ENCODE assay signal across 25 mouse cellular contexts in genomic region chr13:31076541-31076940, GRCm38 (mm10).
DNase-seq lines count a peak whose midpoint lies in the region; ATAC-seq lines count a peak whose summit lies in the region.
"Had no signal": no experiment of that assay in that cellular context is flagged by ENCODE, and none has a peak within 500 bp of the region (broad histone marks: within the 10 kb centered on the region; RNA-seq: fewer than 3 reads in every experiment).

No protein-coding gene starts in this region.

- no peak overlapping the region for H3K4me3 ChIP-seq in lung, embryonic 15.5 days
- H3K4me3 ChIP-seq: erythroblast, embryonic 14.5 days; heart, embryonic 10.5 days; heart, embryonic 15.5 days; kidney, embryonic 15.5 days; limb, embryonic 12.5 days; myocyte; neural tube, embryonic 12.5 days had no signal

- no peak overlapping the region for H3K9ac ChIP-seq in lung, embryonic 15.5 days
- H3K9ac ChIP-seq: forebrain, postnatal 0 days; heart, embryonic 15.5 days; kidney, embryonic 15.5 days; limb, embryonic 12.5 days; neural tube, embryonic 12.5 days had no signal

- peaks cover 17% of the 10 kb centered on the region; the same call in 1 of the 2 replicates for H3K4me1 ChIP-seq in lung, embryonic 15.5 days
- H3K4me1 ChIP-seq: heart, embryonic 10.5 days; heart, embryonic 15.5 days; kidney, embryonic 15.5 days; neural tube, embryonic 12.5 days had no signal

- no peak overlapping the region for H3K4me2 ChIP-seq in lung, embryonic 15.5 days
- H3K4me2 ChIP-seq: heart, embryonic 15.5 days; kidney, embryonic 15.5 days; limb, embryonic 12.5 days; midbrain, embryonic 11.5 days; neural tube, embryonic 12.5 days had no signal

- 35% methylated on average over 5 of the region's 5 CpGs for WGBS in lung, embryonic 15.5 days

- DNase-seq in retina, postnatal 1 day: peak; percentile 10
- no peak for DNase-seq in retina, embryonic 14.5 days (ENCODE audit: low spot score)
- peak; percentile 31 for DNase-seq in lung, postnatal 25 days (ENCODE audit: low spot score)
- no peak for DNase-seq in left cerebral cortex, adult 9 months (ENCODE audit: low spot score in 2 of 2)
- DNase-seq in frontal cortex, postnatal 10 days (ENCODE audit: low spot score in 2 of 2): no peak
- DNase-seq in frontal cortex, postnatal 25 days (ENCODE audit: low spot score in 2 of 2): no peak
- DNase-seq: adrenal gland, adult 2 months; cerebellum, adult 9-10 months; forebrain, postnatal 0 days; gastrocnemius, postnatal 14 days; kidney, adult 18-20 months; kidney, postnatal 25 days; thymus, postnatal 4 days had no signal

- peak overlapping the region; percentile 47; the same call in 1 of the 2 replicates for H3K27ac ChIP-seq in lung, embryonic 15.5 days
- H3K27ac ChIP-seq: heart, embryonic 10.5 days; heart, embryonic 15.5 days; kidney, embryonic 15.5 days; limb, embryonic 12.5 days; neural tube, embryonic 12.5 days had no signal

- peak; percentile 84 for ATAC-seq in lung, embryonic 15.5 days (ENCODE audit: borderline replicate concordance, extremely low read depth, low FRiP score, low TSS enrichment)
- ATAC-seq: CD4-positive, CD25-positive, alpha-beta regulatory T cell, adult 4 months; forebrain, postnatal 0 days; hindbrain, embryonic 16.5 days; midbrain, embryonic 16.5 days had no signal

- H3K36me3 ChIP-seq in lung, embryonic 15.5 days: no peaks in the 10 kb centered on the region
- H3K36me3 ChIP-seq: heart, embryonic 10.5 days; heart, embryonic 15.5 days; kidney, embryonic 15.5 days; limb, embryonic 12.5 days; neural tube, embryonic 12.5 days had no signal

- no peaks in the 10 kb centered on the region for H3K9me3 ChIP-seq in lung, embryonic 15.5 days
- H3K9me3 ChIP-seq: heart, embryonic 10.5 days; heart, embryonic 15.5 days; kidney, embryonic 15.5 days; limb, embryonic 12.5 days; neural tube, embryonic 12.5 days had no signal

- H3K27me3 ChIP-seq in lung, embryonic 15.5 days: peaks cover 13% of the 10 kb centered on the region

Comparison
In these comparisons a context has a peak if more than half of its experiments do, and no peak if none do; other contexts are left out.
1. DNase-seq: peak in retina, postnatal 1 day (single experiment) and lung, postnatal 25 days (single experiment); none in retina, embryonic 14.5 days (single experiment), left cerebral cortex, adult 9 months (0 of 2), frontal cortex, postnatal 10 days (0 of 2) and frontal cortex, postnatal 25 days (0 of 2).